Mouse (Mus musculus) left cerebral cortex, postnatal 25 days (tissue): ENCODE measurements at regions not wholly inside any gene's neighbourhood (a gene's known extent, or its start where the extent isn't known, plus 50 kb on each side); places are given as distances from the start of the nearest gene placed in this dataset.

Experiments
- DNase-seq, 2 experiments: peaks; one replicate each; pipeline ENCODE4 v3.0.0; 2022; ENCODE audit warnings: low spot score in 2 of 2, mixed read lengths in 1 of 2
- intact Hi-C: fragments of 180-260 bp; cut with DNase I; formaldehyde crosslinking; loops from one replicate; pipeline ENCODE4 v1.15.1; 2025

DNA sequence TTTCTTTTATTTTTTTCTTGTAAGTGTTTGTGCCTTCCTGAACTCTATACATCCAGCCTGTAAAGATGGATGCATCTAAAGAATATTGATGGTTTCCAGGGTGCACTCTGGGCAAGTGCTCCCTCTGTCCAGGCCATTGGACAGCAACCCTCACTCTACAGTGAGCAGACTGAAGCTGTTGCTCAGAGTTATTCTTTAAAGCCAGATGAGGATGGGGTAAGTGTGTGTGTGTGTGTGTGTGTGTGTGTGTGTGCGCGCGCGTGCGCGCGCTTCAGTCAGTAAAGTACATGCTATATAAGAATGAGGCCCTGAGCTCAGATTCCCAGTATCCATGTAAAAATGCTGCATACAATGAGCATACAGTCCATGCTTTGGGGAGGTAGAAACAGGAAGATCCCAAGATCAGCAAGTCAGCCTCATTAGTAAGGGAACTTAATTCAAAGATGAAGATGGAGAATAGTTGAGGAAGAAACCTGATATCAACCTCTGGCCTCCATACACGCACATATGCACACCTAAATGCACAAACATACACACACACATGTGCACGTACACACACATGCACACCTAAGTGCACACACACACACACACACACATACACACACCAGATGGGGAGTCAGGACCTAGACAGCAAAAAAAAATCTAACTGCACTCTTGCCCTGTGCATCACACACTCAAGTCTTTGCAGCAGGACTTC, 214.4 kb downstream of the Irs2 start:
- DNase-seq, result no peak

DNA sequence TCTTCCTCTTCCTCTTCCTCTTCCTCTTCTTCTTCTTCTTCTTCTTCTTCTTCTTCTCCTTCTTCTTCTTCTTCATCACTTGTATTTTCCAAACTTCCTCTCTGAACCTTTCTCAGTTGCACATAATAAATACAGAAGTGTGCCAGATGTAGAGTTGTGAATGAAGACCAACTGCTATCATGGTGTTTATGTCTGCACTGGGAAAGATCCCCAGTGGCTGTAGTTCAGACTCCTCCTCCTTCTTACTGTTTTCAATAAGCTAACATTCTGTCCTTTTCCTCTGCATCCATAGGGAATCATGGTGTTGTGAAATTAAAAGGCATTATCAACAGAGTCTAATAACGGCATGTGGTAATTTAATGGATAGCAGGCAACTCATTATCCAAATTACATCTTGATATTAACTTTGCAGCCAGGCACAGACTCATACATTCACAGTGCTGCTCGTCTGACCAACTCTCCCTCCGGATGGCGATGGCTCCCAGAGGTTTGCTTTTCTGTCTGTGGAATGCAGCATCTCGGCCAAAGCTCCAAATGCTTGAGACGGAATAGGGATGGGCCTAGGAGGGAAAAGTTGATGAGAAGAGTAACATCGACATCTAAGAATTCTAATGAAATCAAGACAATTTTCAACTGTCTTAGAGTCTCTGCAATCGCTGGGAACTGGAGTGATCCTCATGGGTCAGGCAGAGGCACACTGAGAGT, 219.6 kb downstream of the Irs2 start:
- intact Hi-C loops, result no loop called here
- no peak for DNase-seq

More for the DNA sequence above, 214.4 kb downstream of the Irs2 start:
- intact Hi-C loops, result no loop called here

DNA sequence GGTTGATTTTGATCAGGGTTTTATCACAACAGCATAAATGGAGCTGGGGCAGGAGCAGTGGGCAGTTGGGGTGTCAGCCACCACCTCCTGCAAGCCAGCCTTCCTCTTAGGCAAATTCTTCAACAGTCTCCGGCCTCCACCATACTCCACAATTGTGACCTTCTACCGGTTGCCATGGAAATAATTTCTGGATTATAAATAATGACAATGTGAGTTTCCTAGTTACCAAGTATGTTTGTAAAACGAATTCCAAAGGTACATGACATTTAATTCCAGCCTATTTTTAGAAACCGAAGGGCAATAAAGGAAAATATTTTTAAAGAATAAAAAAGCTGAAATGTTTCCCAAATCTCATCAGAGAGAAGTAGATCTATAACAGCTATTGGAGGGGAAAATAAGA, 222.5 kb downstream of the Irs2 start:
- DNase-seq, result no peak
- intact Hi-C loops, result no loop called here

DNA sequence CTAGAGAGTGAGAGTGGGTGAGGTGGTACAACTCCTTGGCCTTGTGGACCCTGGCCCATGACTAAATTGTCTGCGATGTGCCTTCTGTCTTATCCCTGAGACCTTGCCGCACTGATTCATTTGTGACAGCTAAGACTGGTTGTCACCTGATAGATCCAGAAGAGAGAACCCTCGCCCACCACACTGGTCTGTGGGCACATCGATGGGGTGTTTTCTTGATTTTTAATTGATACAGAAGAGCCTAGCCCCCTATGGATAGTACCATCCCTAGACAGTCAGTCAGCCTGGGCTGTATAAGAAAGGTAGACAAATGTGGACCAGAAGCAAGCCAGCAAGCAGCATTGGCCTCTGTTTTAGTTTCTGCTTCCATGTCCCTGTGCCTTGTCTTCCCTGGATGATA, 222.9 kb downstream of the Irs2 start:
- intact Hi-C loops, result no loop called here
- no peak for DNase-seq

DNA sequence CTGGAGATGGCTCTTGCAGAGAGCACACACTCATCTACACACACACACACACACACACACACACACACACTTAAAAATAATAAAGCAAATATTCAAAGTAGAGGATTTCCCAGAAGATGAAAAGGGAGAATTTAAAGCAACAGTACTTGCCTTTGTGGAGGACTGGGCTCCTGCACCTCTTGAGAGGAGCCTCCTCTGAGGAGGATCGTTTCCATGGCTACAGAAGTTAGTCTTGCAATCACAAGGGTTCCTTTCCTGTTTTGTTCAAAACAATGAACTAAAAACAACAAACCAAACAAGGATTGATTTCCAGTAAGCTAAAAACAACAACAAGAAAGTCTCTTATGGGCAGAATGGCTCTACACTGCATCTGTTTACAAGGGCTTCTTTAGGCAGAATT, 223.8 kb downstream of the Irs2 start:
- intact Hi-C loops, result no loop called here
- DNase-seq, result no peak

DNA sequence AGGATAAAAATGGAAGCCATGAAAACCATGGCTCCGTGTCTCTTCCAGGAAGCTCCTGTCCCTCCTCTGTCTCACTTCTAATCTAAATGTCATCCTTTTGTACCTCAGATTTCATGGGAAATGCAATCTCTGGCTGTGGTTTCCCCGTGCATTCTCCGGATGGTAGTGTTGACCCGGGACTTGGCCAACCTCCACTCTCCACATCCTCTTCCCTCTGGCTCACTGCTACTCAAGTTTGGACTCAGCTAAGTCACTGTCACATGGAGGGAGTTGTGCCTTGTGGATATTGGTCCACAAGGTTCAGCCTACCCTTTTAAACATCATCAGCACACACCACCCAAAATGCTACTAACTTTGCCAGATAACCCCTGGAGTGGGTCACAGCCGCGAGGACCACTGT, 226.4 kb downstream of the Irs2 start:
- no peak for DNase-seq
- intact Hi-C loops, result no loop called here

GRCm38 (mm10) chr8:10779636-10780035, 228.6 kb downstream of the Irs2 start:
- DNase-seq, result no peak
- intact Hi-C loops, result no loop called here

DNA sequence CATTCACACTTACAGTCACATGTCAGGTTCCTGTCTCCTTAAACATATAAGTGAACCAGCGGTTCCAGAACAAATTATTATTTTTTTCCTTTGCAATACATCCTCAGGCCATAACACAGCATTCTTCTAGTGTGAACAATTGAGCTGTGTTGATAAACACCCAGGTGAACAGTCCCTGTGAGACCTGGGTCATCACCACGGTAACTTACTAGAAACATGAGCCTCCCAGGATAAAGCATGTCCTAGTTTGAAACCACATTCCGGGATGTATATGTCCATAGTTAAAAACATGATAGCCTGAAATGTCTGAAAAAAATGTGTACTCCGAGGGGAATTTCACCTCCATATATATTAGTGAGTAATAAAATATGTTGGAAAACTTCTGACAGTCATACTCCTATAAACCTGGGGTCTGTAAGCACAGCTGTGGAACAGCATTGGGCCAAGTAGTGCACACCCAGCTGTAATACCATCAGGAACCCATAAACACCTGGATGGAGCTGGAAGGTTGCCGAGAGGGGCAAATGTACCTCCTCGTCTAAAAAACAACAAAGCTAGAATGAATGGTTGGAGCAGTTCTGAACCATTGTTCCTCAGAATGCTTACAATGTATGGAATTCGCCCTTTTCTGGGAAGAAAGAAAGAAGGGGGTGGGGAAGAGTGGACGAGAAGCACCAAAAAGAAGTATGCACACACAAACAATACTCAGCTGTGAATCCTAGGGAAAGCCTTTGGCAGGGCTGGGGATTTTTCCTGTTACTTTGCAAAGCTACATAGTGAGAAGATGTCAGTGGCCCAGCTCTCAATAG, 232.9 kb downstream of the Irs2 start:
- no peak for DNase-seq
- intact Hi-C loops, result no loop called here

- no peak for DNase-seq
- intact Hi-C loops, result no loop called here
Observed at GRCm38 (mm10) chr8:10774778-10775177, 233.5 kb downstream of the Irs2 start.

DNA sequence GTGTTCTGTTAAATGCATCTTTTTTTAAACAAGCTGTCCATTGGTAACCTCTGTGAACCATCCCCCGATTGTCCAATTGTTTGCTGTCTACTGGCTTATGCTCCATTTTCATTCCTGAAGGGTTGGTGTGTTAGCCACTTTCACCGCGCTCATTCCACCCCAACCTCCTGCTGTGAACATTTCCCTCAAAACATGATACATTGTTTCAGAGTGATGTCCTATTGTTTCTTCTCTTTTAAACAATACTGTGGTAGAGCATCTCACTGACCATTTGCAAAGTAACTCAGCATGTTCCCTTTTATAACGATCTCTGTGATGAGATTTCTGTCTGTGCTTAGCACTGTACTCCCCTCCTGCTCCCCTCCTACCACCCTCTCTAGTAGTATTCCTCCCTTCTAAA, 240.1 kb downstream of the Irs2 start:
- intact Hi-C loops, result no loop called here
- DNase-seq, result no peak

GRCm38 (mm10) chr8:10763907-10764306, 244.4 kb downstream of the Irs2 start:
- intact Hi-C loops, result no loop called here

GRCm38 (mm10) chr8:10761694-10762305, 246.5 kb downstream of the Irs2 start:
- intact Hi-C loops, result no loop called here
- no peak for DNase-seq

More at GRCm38 (mm10) chr8:10763907-10764306, 244.4 kb downstream of the Irs2 start:
- DNase-seq, result no peak

GRCm38 (mm10) chr8:10760851-10761693, 247.2 kb downstream of the Irs2 start:
- peak in 1 of 2 experiments; percentile 9 for DNase-seq

DNA sequence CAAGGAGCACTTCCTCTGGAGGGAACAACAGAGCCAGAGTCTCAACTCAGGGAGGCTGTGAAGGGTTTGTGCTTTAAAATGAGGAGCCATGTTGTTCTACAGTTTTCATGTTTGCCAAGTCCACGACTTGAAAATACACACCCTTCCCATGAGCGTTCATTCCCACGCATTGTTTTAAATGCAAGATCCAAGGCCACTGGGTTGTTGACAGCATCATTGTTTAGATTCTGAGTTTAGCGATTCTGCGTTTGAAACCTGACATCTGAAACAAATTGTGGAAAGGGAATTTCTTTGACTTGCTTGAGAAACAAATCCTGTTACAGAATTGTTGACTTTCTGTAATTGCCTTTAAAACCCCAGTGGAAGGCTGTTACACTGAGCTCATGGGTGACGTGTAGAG, 248.0 kb downstream of the Irs2 start:
- intact Hi-C loops, result no loop called here
- DNase-seq, result no peak

More at GRCm38 (mm10) chr8:10760851-10761693, 247.2 kb downstream of the Irs2 start:
- intact Hi-C loops, result no loop called here

DNA sequence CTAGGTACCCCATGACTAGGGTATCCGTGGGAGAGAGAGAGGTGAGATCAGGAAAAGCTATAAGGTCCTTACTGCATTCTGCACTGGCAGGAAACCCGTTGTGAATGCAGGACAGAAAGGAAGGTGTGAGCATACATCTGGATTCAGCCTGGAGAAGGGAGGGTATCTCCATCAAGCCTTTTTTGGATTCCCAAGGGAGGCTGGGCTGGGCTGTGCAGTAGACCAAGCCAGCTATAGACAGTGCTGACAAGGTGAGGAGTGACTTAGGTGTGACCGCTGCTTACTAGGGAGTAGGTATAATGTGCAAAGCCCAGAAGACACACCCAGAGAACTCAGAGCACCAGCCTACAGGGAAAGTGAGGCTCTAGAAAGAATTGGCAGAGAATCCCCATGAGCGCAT, 250.1 kb downstream of the Irs2 start:
- intact Hi-C loops, result no loop called here
- DNase-seq, result no peak

DNA sequence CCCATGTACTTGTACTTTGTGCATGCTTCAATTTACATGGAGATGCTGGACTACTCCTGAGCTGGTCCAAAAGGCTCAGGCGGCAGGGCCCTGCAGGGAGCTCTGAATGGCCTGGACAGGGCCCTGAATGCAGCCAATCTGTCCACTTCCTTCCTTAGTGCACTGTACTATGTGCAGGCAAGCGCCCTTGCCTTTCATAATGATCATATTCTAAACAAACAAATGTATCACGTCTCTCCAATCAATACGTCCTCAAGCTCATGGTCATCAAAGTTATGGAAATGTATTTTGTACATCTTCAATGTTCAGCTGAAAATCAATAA, 253.3 kb downstream of the Irs2 start:
- intact Hi-C loops, result no loop called here
- no peak for DNase-seq

GRCm38 (mm10) chr8:10754232-10754985, 253.8 kb downstream of the Irs2 start:
- no peak for DNase-seq
- intact Hi-C loops, result no loop called here

DNA sequence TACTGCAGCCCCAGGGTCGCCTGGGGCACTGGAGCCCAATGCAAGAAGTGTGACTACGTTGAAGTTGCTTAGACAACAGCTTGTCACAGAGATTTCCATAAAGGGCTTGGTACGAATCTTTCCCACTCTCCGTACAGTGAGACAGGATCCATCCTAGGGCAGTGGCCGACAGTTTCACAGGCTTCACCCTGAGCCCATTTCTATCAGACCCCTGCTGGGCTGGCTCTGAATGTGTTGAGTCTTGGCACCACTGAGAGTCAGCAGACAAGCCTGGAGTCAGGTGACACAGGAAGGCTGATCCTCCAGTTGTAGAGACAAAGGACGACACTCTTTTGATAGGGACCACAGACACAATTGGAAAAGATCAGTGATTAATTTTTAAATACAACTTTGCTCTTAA, 255.2 kb downstream of the Irs2 start:
- no peak for DNase-seq

GRCm38 (mm10) chr8:10747150-10747549, 261.1 kb downstream of the Irs2 start:
- DNase-seq, result peak in 1 of 2 experiments; percentile 39
- intact Hi-C loops, result no loop called here

More for the DNA sequence above, 255.2 kb downstream of the Irs2 start:
- intact Hi-C loops, result no loop called here
